Mouse (Mus musculus) stomach, postnatal 0 days (tissue): ENCODE measurements around the gene Zcchc14.

Source experiments
- CTCF ChIP-seq: IDR thresholded peaks from 2 replicates; pipeline ENCODE4 v1.5.1; 2016; ENCODE audit warnings: antibody characterized with exemption, low read depth, mild to moderate bottlenecking, moderate library complexity
- EP300 ChIP-seq: optimal IDR thresholded peaks from 2 replicates; pipeline ENCODE3; 2016; ENCODE audit warnings: antibody characterized with exemption

- TF ChIP-seq CTCF (no peak), EP300 (no peak)
Observed at GRCm38 (mm10) chr8:121643384-121643783, 9.3 kb downstream of the Zcchc14 start.
